Mouse (Mus musculus) liver, embryonic 14.5 days (tissue): ENCODE results near the gene Ugt1a2.

Source experiments
- CTCF ChIP-seq: IDR thresholded peaks from 2 replicates; pipeline ENCODE4 v1.5.1; 2016; ENCODE audit warnings: antibody characterized with exemption, low read depth, control low read depth
- EP300 ChIP-seq: IDR thresholded peaks from 2 replicates; pipeline ENCODE4 v1.6.1; 2016; ENCODE audit warnings: antibody characterized with exemption, low read depth

- no peak for TF ChIP-seq CTCF
- no peak for TF ChIP-seq EP300
These were observed 36.9 kb downstream of the Ugt1a2 start for GRCm38 (mm10) chr1:88237311-88237710.
